Mouse (Mus musculus): ENCODE data around the gene Lpcat3. TPM values are rescaled to one million over a fixed set of nuclear protein-coding genes. Genes with fewer than 3 reads are reported as not detected.
"Not testable (repeated sequence)": the region's sequence is repeated elsewhere in the genome, so short reads cannot be mapped to it uniquely, and the experiment has no call there.

Lpcat3 gene
- polyA plus RNA-seq, 1 experiment from 2014 or later, result 60.0 TPM

DNA sequence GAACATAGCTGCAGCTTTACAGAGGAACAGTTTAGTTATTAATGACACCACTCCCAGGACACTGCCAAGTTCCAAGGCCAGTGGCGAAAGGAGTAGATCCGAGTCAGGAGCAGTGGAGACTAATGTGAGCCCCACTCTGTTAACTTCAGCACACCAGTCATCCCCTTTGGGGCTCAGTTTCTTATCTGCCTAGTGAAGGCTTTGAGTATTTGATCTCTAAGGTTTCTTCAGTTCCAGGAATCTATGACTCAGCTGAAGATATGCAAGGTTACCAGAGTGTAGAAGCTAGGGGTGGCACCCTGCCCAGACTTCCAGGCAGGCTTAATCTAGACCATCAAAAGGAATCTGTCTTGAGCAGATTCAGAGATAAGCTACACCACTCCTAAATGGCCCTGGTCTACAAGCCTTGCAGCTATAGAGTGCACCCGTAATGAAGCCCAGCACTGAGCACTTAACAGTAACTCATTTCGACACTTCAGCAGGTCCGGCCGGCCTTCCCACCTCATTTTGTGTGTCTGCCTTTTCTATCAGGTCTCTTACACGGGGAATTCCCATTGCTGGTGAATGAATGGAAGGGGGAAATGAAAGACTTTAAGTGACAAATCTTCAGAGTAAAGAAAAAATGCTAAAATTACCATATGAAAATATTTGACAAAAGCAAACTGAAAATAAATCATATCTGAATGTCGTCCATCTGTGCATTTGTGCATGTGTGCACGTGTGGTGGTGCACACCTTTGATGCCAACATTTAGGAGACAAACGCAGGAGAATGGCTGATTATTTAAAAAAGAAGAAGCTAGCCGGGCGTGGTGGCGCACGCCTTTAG lies 21.0 kb downstream of the Lpcat3 start:
- H3K9ac ChIP-seq (replicated peaks; ENCODE audit: low read depth, low read length), result no peak overlapping the region
- H3K27me3 ChIP-seq (ENCODE audit: control insufficient read depth, insufficient read depth, low read length), result no peaks in the 10 kb centered on the region
- H3K36me3 ChIP-seq (ENCODE audit: control insufficient read depth, insufficient read depth, low read length), result no peaks in the 10 kb centered on the region
- no peak overlapping the region for H3K27ac ChIP-seq (ENCODE audit: low read length)
- 71% methylated on average over 14 of the region's 14 CpGs for WGBS
- peak; percentile 62 for ATAC-seq (ENCODE audit: insufficient number of reproducible peaks, insufficient read depth, low FRiP score, low read depth)
- no peak overlapping the region for H3K4me3 ChIP-seq (ENCODE audit: low read depth, low read length)
- no peaks in the 10 kb centered on the region for H3K9me3 ChIP-seq (ENCODE audit: control insufficient read depth, low read depth, low read length)
- H3K4me1 ChIP-seq (ENCODE audit: control insufficient read depth, insufficient read depth, low read length), result no peaks in the 10 kb centered on the region
- no peak overlapping the region for H3K4me2 ChIP-seq (replicated peaks; ENCODE audit: low read depth, low read length)

DNA sequence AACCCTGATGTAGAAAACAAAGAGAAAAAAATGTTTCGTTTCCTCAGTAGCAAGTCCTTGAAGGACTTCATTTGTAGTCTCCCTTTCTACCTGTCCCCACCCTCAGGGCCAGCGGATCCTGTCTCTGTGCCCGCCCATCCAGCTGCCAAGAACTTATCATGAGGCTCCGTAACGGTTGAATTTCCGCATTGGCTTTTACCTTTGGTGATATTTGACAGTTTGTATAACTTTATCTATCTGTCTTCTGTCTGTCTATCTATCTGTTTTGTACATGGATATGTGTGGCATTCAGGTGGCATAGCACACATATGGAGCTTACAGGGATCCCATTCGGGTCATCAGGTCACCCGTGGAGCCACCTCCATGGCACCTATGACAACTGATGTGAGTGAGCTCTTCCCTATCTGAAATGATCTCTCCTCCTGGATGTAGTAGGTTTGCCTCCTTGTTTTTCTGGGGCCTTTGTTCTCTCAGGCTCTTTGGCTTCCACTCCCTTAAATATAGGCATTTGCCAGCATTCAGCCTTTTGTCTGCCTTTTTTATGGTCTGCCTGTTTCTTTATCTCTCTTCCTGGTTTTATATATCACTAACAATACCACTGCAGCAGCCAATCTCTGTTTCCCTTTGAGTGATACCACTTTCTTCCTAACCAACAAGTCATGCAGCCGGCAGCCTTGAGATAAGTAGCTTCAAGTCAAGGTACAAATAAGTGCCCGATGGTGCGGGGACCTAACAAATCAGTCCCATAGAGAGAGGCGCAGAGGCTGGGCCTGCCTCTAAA lies 23.0 kb downstream of the Lpcat3 start:
- H3K4me3 ChIP-seq (ENCODE audit: low read depth, low read length), result no peak overlapping the region
- no peaks in the 10 kb centered on the region for H3K36me3 ChIP-seq (ENCODE audit: control insufficient read depth, insufficient read depth, low read length)
- no peaks in the 10 kb centered on the region for H3K4me1 ChIP-seq (ENCODE audit: control insufficient read depth, insufficient read depth, low read length)
- H3K9ac ChIP-seq (replicated peaks; ENCODE audit: low read depth, low read length), result no peak overlapping the region
- WGBS, result 85% methylated on average over 12 of the region's 12 CpGs
- no peak overlapping the region for H3K4me2 ChIP-seq (replicated peaks; ENCODE audit: low read depth, low read length)
- ATAC-seq (ENCODE audit: insufficient number of reproducible peaks, insufficient read depth, low FRiP score, low read depth), result no peak
- no peaks in the 10 kb centered on the region for H3K9me3 ChIP-seq (ENCODE audit: control insufficient read depth, low read depth, low read length)
- H3K27ac ChIP-seq (ENCODE audit: low read length), result peak overlapping the region; percentile 21; the same call in 1 of the 2 replicates
- H3K27me3 ChIP-seq (ENCODE audit: control insufficient read depth, insufficient read depth, low read length), result no peaks in the 10 kb centered on the region

DNA sequence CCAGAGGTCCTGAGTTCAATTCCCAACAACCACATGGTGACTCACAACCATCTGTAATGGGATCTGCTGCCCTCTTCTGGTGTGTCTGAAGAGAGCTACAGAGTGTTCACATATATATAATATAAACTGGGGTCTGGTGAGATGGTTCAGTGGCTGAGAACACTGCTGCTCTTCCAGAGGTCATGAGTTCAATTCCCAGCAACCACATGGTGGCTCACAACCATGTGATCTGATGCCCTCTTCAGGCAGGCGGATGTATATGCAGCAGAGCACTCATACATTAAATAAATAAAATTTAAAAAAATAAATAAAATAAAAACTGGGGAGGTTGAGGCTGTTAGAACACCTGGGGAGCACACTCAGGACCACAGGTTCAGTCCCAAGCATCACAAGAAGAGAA lies 23.8 kb downstream of the Lpcat3 start:
- H3K9me3 ChIP-seq (ENCODE audit: control insufficient read depth, low read depth, low read length); ATAC-seq (ENCODE audit: insufficient number of reproducible peaks, insufficient read depth, low FRiP score, low read depth); H3K27ac ChIP-seq (ENCODE audit: low read length); H3K9ac ChIP-seq (replicated peaks; ENCODE audit: low read depth, low read length); H3K27me3 ChIP-seq (ENCODE audit: control insufficient read depth, insufficient read depth, low read length); H3K36me3 ChIP-seq (ENCODE audit: control insufficient read depth, insufficient read depth, low read length); H3K4me2 ChIP-seq (replicated peaks; ENCODE audit: low read depth, low read length); H3K4me3 ChIP-seq (ENCODE audit: low read depth, low read length); H3K4me1 ChIP-seq (ENCODE audit: control insufficient read depth, insufficient read depth, low read length): not testable (repeated sequence)
- 77% methylated on average over 1 of the region's 1 CpGs for WGBS

DNA sequence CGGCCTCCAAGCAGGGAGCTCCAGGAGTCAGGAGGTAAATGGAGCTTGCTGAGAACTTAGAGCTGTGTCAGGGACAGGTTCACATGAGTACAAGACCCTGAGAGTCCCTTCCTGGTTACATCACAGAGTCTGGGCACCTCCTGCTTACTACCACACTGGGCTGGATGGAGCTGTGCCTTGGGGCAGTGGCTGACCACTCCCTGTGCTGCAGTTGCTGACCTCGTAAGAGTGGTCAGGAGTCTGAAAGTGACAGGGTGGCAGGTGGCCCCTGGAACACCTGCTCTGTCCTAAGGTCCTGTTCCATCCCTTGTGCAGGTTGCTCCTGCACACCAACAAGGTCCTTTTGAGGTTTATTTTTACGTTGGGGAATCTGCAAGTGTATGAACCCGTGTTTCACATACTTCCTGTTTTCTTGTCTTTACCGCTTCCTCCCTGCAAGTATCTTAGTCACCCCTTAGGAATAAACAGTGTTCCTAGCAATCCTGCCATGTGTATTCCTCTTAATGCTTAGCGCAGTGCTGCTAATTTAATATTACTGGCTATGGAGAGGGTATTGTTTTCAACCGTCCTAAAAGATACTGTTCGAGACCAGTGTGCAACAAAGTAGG lies 25.4 kb downstream of the Lpcat3 start:
- Histone ChIP-seq H3K4me1 (ENCODE audit: control insufficient read depth, insufficient read depth, low read length) (no peaks in the 10 kb centered on the region), H3K4me3 (ENCODE audit: low read depth, low read length) (no peak overlapping the region), H3K9ac (replicated peaks; ENCODE audit: low read depth, low read length) (no peak overlapping the region), H3K4me2 (replicated peaks; ENCODE audit: low read depth, low read length) (no peak overlapping the region), H3K36me3 (ENCODE audit: control insufficient read depth, insufficient read depth, low read length) (no peaks in the 10 kb centered on the region), H3K27ac (ENCODE audit: low read length) (no peak overlapping the region), H3K9me3 (ENCODE audit: control insufficient read depth, low read depth, low read length) (no peaks in the 10 kb centered on the region), H3K27me3 (ENCODE audit: control insufficient read depth, insufficient read depth, low read length) (no peaks in the 10 kb centered on the region)
- WGBS, result 80% methylated on average over 8 of the region's 8 CpGs
- no peak for ATAC-seq (ENCODE audit: insufficient number of reproducible peaks, insufficient read depth, low FRiP score, low read depth)

DNA sequence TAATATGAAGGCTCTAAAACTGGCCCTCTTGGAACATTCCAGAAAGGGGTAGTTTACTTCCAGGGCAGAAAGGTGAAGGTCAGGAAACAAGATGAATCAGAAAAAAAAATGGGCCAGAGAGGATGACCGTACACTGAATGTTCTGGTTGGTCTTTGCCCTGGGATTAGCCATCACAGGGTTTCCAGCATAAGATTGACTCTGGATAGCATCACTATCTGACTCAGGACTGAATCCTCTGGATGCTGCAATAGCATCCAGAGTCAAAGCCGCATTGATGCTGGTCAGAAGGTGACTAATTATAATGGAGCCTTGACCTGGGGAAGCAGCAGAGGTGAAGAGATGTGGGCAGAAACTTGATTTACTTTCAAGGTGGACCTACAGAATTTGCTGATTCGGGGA lies 26.2 kb downstream of the Lpcat3 start:
- H3K4me3 ChIP-seq (ENCODE audit: low read depth, low read length), result no peak overlapping the region
- no peak overlapping the region for H3K27ac ChIP-seq (ENCODE audit: low read length)
- H3K9me3 ChIP-seq (ENCODE audit: control insufficient read depth, low read depth, low read length), result no peaks in the 10 kb centered on the region
- H3K27me3 ChIP-seq (ENCODE audit: control insufficient read depth, insufficient read depth, low read length), result no peaks in the 10 kb centered on the region
- H3K9ac ChIP-seq (replicated peaks; ENCODE audit: low read depth, low read length), result no peak overlapping the region
- no peak overlapping the region for H3K4me2 ChIP-seq (replicated peaks; ENCODE audit: low read depth, low read length)
- H3K36me3 ChIP-seq (ENCODE audit: control insufficient read depth, insufficient read depth, low read length), result no peaks in the 10 kb centered on the region
- WGBS, result 94% methylated on average over 3 of the region's 3 CpGs
- H3K4me1 ChIP-seq (ENCODE audit: control insufficient read depth, insufficient read depth, low read length), result peaks cover 4% of the 10 kb centered on the region; the same call in 1 of the 2 replicates
- no peak for ATAC-seq (ENCODE audit: insufficient number of reproducible peaks, insufficient read depth, low FRiP score, low read depth)

DNA sequence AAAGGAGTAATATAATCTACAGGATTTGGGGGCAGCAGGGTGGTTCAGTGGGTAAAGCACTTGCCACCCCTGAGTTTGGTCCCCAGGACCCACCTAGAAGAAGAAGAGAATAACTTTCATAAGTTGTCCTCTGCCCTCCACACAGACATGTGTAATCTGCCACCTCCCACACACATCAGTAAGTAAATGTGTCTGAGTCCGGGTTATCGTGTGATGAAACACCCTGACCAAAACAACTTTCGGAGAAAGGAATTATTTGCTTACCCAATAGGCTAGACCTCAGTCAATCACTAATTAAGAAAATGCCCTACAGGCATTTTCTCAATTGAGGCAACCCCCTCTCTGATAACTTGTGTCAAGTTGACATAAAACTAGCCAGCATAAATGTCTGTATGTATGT lies 27.7 kb downstream of the Lpcat3 start:
- no peaks in the 10 kb centered on the region for H3K27me3 ChIP-seq (ENCODE audit: control insufficient read depth, insufficient read depth, low read length)
- H3K9ac ChIP-seq (replicated peaks; ENCODE audit: low read depth, low read length), result no peak overlapping the region
- no peaks in the 10 kb centered on the region for H3K36me3 ChIP-seq (ENCODE audit: control insufficient read depth, insufficient read depth, low read length)
- H3K4me1 ChIP-seq (ENCODE audit: control insufficient read depth, insufficient read depth, low read length), result peaks cover 12% of the 10 kb centered on the region; the same call in 1 of the 2 replicates
- no peaks in the 10 kb centered on the region for H3K9me3 ChIP-seq (ENCODE audit: control insufficient read depth, low read depth, low read length)
- ATAC-seq (ENCODE audit: insufficient number of reproducible peaks, insufficient read depth, low FRiP score, low read depth), result no peak
- 92% methylated on average over 3 of the region's 3 CpGs for WGBS
- H3K4me2 ChIP-seq (replicated peaks; ENCODE audit: low read depth, low read length), result no peak overlapping the region
- H3K27ac ChIP-seq (ENCODE audit: low read length), result no peak overlapping the region
- H3K4me3 ChIP-seq (ENCODE audit: low read depth, low read length), result no peak overlapping the region

DNA sequence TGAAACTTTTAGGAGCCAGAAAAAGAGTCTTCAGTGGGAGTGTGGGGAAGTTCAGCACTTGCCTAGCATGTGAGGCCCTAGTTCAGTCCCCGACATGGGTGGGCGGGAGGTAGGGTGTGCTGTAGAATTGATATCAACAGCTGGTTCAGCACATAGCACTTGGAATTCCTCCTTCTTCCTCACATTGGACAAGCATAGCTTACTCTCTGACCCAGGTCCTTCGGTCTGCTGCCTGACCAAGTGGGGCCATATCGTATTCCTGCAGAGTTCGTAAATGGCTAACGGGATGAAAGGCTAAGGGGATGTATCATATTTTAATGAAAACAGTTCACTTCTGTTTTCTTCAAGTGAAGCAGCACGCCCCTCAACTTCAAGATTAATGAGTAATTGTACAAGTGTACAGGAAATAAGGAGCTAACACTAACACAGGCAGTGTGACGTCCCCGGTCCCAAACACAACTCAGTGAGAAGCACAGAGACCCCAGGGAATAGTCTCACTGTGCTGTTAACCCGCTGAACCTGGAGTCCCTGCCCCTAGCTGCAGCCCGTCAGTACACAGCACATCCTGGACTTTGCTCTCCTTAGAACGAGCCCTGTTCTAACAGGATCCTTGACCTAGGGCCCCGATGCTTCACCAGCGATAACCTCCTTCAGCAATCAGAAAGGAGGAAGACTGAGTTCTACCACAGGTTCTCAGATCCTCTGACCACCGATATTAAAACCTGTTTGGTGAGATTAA lies 30.6 kb downstream of the Lpcat3 start:
- Histone ChIP-seq H3K27me3 (ENCODE audit: control insufficient read depth, insufficient read depth, low read length) (no peaks in the 10 kb centered on the region), H3K9me3 (ENCODE audit: control insufficient read depth, low read depth, low read length) (no peaks in the 10 kb centered on the region), H3K4me1 (ENCODE audit: control insufficient read depth, insufficient read depth, low read length) (peaks cover 12% of the 10 kb centered on the region; the same call in 1 of the 2 replicates), H3K4me3 (ENCODE audit: low read depth, low read length) (no peak overlapping the region), H3K27ac (ENCODE audit: low read length) (peak overlapping the region; percentile 55; the same call in 1 of the 2 replicates), H3K4me2 (replicated peaks; ENCODE audit: low read depth, low read length) (no peak overlapping the region), H3K36me3 (ENCODE audit: control insufficient read depth, insufficient read depth, low read length) (no peaks in the 10 kb centered on the region), H3K9ac (replicated peaks; ENCODE audit: low read depth, low read length) (no peak overlapping the region)
- ATAC-seq (ENCODE audit: insufficient number of reproducible peaks, insufficient read depth, low FRiP score, low read depth), result no peak
- 56% methylated on average over 15 of the region's 15 CpGs for WGBS
